Mouse (Mus musculus): ENCODE data around the gene Esrp2. TPM values are rescaled to one million over a fixed set of nuclear protein-coding genes. Genes with fewer than 3 reads are reported as not detected.

Gene Esrp2
- polyA plus RNA-seq, 1 experiment, result 0.02 TPM

DNA sequence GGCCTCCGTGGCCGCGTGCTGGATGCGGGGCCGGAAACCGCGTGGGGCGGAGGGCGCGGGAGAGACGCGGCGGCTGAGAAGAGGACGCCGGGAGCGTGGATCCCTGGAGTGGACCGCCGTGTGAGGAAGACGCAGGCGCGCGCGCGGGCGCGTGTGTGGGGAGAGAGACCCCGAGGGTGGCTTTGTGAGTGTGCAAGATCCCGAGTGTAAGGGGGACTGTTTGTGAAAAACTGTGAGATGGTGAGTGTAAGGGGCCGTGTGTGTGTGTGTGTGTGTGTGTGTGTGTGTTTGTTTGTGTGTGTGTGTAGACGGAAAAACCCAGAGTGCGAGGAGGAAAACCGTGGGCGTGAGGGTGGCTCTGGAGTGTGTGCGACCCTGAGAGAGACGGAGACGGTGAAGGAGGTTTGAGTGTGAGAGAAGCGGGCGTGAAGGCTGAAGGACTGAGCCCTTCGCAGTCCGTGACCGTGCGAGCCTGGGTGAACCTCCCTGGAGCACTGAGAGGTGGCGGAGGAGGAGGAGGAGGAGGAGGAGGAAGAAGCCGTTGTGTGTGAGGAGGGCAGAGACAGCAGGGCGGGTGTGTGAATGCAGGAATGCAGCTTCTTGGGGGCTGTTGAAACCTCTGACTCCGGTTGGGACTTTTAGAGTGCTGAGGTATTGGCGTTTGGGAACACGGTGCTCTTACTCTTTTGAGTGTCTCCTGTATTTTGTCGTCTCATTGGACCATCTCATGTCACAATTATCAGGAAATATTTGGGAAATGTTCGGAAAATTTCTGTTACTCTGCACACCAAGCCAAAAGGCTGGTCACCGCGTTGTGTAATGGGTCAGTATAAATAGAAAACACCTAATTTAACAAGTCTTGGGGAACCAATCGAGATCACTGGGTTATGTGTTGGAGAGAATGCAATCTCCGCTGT lies 32.5 kb upstream of the Esrp2 start:
- peaks cover 36% of the 10 kb centered on the region for H3K27me3 ChIP-seq (ENCODE audit: control insufficient read depth)
- H3K4me1 ChIP-seq (ENCODE audit: control insufficient read depth), result peaks cover 22% of the 10 kb centered on the region
- H3K4me3 ChIP-seq (replicated peaks), result peak overlapping the region; percentile 82
- TF ChIP-seq TAL1 (IDR thresholded peaks at IDR 0.05; ENCODE audit: low read length) (no peak), GATA1 (IDR thresholded peaks at IDR 0.05; ENCODE audit: low read length) (no peak)
- no peaks in the 10 kb centered on the region for H3K36me3 ChIP-seq (ENCODE audit: control insufficient read depth)
- no peaks in the 10 kb centered on the region for H3K9me3 ChIP-seq (ENCODE audit: control insufficient read depth, low read length)

GRCm38 (mm10) chr8:106168356-106169016 lies 31.7 kb upstream of the Esrp2 start, which contains the start of gene Slc7a6:
Gene Slc7a6 (plus strand): TSS chr8:106168857.
- TF ChIP-seq GATA1 (IDR thresholded peaks at IDR 0.05; ENCODE audit: low read length) (no peak), TAL1 (IDR thresholded peaks at IDR 0.05; ENCODE audit: low read length) (no peak)
- H3K27me3 ChIP-seq (ENCODE audit: control insufficient read depth), result peaks cover 36% of the 10 kb centered on the region

GRCm38 (mm10) chr8:106165460-106165859 lies 28.7 kb upstream of the Esrp2 start:
- TF ChIP-seq GATA1 (IDR thresholded peaks at IDR 0.05; ENCODE audit: low read length), result no peak
- TF ChIP-seq TAL1 (IDR thresholded peaks at IDR 0.05; ENCODE audit: low read length), result no peak
- H3K36me3 ChIP-seq (ENCODE audit: control insufficient read depth), result peaks cover 22% of the 10 kb centered on the region

More at GRCm38 (mm10) chr8:106168356-106169016, 31.7 kb upstream of the Esrp2 start, which contains the start of gene Slc7a6:
- no peaks in the 10 kb centered on the region for H3K9me3 ChIP-seq (ENCODE audit: control insufficient read depth, low read length)
- peaks cover 22% of the 10 kb centered on the region for H3K4me1 ChIP-seq (ENCODE audit: control insufficient read depth)
- H3K4me3 ChIP-seq (replicated peaks), result peak within 1 kb of the TSS; percentile 82
- H3K36me3 ChIP-seq (ENCODE audit: control insufficient read depth), result peaks cover 3% of the 10 kb centered on the region

DNA sequence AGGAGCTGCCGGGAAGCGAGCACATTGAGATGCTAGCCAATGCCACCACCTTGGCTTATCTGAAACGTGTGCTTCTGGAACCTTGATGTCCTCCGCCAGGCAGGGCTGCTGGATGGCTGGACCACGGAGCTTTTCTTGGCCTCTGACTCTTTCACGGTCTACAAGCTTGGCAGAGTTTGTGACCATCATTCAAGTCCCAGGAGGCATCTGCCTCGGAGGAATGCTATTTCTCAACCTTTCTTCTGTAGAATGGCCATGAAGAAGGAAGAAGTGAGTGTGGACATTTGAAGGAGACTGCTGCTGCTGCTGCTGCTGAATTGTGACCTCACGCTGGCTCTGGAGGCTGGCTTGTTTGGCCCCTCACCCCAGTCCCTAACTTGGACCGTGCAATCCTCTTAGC lies 26.5 kb upstream of the Esrp2 start:
- Histone ChIP-seq H3K4me1 (ENCODE audit: control insufficient read depth) (peaks cover 3% of the 10 kb centered on the region), H3K4me3 (replicated peaks) (no peak overlapping the region), H3K36me3 (ENCODE audit: control insufficient read depth) (peaks cover 22% of the 10 kb centered on the region), H3K9me3 (ENCODE audit: control insufficient read depth, low read length) (no peaks in the 10 kb centered on the region), H3K27me3 (ENCODE audit: control insufficient read depth) (peaks cover 17% of the 10 kb centered on the region)
- no peak for TF ChIP-seq TAL1 (IDR thresholded peaks at IDR 0.05; ENCODE audit: low read length)
- no peak for TF ChIP-seq GATA1 (IDR thresholded peaks at IDR 0.05; ENCODE audit: low read length)

More at GRCm38 (mm10) chr8:106165460-106165859, 28.7 kb upstream of the Esrp2 start:
- Histone ChIP-seq H3K27me3 (ENCODE audit: control insufficient read depth) (peaks cover 36% of the 10 kb centered on the region), H3K4me1 (ENCODE audit: control insufficient read depth) (peaks cover 22% of the 10 kb centered on the region), H3K4me3 (replicated peaks) (no peak overlapping the region), H3K9me3 (ENCODE audit: control insufficient read depth, low read length) (no peaks in the 10 kb centered on the region)

DNA sequence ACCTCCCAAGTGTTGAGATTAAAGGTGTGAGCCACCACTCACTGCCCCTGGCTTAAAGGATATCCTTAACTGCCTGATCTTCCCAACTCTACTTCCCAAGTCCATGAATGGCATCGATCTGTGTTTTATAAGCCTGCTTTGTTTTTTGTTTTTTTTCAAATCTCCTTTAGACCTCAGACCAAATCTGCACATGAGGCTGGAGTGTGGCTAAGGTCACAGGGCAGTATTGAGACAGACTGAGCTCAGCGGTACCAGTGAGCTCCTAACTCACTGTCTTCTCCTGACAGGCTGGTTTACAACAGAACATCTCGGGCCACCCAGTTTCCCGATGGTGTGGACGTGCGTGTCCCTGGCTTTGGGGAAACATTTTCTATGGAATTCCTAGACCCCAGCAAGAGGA lies 23.1 kb upstream of the Esrp2 start:
- no peak for TF ChIP-seq TAL1 (IDR thresholded peaks at IDR 0.05; ENCODE audit: low read length)
- no peak for TF ChIP-seq GATA1 (IDR thresholded peaks at IDR 0.05; ENCODE audit: low read length)
- no peaks in the 10 kb centered on the region for H3K9me3 ChIP-seq (ENCODE audit: control insufficient read depth, low read length)
- H3K4me1 ChIP-seq (ENCODE audit: control insufficient read depth), result peaks cover 2% of the 10 kb centered on the region; the same call in 1 of the 2 replicates
- peaks cover 24% of the 10 kb centered on the region for H3K36me3 ChIP-seq (ENCODE audit: control insufficient read depth)
- no peaks in the 10 kb centered on the region for H3K27me3 ChIP-seq (ENCODE audit: control insufficient read depth)
- no peak overlapping the region for H3K4me3 ChIP-seq (replicated peaks)

DNA sequence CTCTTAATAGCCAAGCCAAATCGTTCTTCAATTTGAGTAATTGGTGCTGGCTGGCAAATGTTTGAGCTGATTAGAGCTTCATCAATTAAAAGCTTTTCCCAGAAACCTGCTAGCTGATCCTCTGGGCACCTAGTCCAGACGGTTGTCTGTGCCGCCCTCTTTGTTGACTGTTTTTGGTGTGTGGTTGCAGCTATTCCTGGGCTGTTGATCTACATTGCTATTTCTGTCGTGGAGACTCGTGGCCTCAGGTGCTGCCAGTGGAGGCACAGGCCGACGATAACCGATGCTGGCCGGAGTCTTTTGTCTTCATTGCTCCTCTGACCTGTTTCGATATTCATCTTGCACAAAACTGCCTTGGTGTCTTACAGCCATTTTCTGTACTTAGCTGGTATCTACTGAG lies 21.6 kb upstream of the Esrp2 start:
- TF ChIP-seq GATA1 (IDR thresholded peaks at IDR 0.05; ENCODE audit: low read length) (no peak), TAL1 (IDR thresholded peaks at IDR 0.05; ENCODE audit: low read length) (no peak)
- peaks cover 7% of the 10 kb centered on the region for H3K4me1 ChIP-seq (ENCODE audit: control insufficient read depth)
- no peaks in the 10 kb centered on the region for H3K27me3 ChIP-seq (ENCODE audit: control insufficient read depth)
- peaks cover 21% of the 10 kb centered on the region for H3K36me3 ChIP-seq (ENCODE audit: control insufficient read depth)
- H3K9me3 ChIP-seq (ENCODE audit: control insufficient read depth, low read length), result no peaks in the 10 kb centered on the region
- H3K4me3 ChIP-seq (replicated peaks), result no peak overlapping the region

DNA sequence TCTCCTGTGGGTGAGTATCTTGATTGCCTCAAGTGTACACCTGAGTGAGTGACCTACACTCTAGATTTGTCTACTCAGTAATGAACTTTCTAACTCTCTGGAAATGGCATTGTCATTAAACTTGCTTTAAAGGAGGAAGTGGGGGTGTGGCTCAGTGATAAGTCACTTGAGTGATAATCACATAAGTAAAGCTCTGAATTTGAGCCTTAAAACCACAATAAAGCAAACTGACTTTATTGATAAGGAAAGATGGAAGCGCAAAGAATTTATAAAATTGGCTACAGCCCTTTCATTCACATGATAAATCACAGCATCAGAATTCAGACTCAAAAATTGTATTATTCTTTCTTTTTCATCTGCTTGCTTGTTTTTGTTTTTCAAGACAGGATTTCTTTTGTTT lies 20.6 kb upstream of the Esrp2 start:
- no peak for TF ChIP-seq TAL1 (IDR thresholded peaks at IDR 0.05; ENCODE audit: low read length)
- no peak for TF ChIP-seq GATA1 (IDR thresholded peaks at IDR 0.05; ENCODE audit: low read length)
- H3K4me3 ChIP-seq (replicated peaks), result no peak overlapping the region

DNA sequence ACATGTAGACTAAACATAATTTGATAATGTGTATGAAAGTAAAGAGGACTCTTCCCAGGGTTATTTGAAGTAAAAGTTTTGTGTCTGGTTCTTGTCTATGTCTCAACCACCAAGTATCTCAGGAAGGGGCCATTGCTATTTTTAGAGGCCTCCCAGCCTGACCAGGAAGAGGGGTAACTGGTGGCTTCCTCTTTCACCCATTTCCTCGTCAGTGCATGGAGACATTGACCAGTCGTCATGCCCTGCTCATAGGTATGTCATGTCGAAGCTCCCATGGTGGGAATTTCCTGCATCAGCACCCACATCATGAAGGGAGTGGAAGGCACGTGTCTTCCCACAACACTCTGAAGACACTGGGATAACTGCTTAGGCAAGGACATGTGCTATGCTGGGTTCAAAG lies 16.1 kb upstream of the Esrp2 start:
- Histone ChIP-seq H3K27me3 (ENCODE audit: control insufficient read depth) (no peaks in the 10 kb centered on the region), H3K4me1 (ENCODE audit: control insufficient read depth) (peaks cover 45% of the 10 kb centered on the region), H3K4me3 (replicated peaks) (no peak overlapping the region), H3K36me3 (ENCODE audit: control insufficient read depth) (peaks cover 2% of the 10 kb centered on the region; the same call in 1 of the 2 replicates), H3K9me3 (ENCODE audit: control insufficient read depth, low read length) (no peaks in the 10 kb centered on the region)
- no peak for TF ChIP-seq GATA1 (IDR thresholded peaks at IDR 0.05; ENCODE audit: low read length)
- no peak for TF ChIP-seq TAL1 (IDR thresholded peaks at IDR 0.05; ENCODE audit: low read length)

More for the DNA sequence above, 20.6 kb upstream of the Esrp2 start:
- peaks cover 12% of the 10 kb centered on the region for H3K36me3 ChIP-seq (ENCODE audit: control insufficient read depth)
- no peaks in the 10 kb centered on the region for H3K9me3 ChIP-seq (ENCODE audit: control insufficient read depth, low read length)
- H3K4me1 ChIP-seq (ENCODE audit: control insufficient read depth), result peaks cover 16% of the 10 kb centered on the region
- H3K27me3 ChIP-seq (ENCODE audit: control insufficient read depth), result no peaks in the 10 kb centered on the region

DNA sequence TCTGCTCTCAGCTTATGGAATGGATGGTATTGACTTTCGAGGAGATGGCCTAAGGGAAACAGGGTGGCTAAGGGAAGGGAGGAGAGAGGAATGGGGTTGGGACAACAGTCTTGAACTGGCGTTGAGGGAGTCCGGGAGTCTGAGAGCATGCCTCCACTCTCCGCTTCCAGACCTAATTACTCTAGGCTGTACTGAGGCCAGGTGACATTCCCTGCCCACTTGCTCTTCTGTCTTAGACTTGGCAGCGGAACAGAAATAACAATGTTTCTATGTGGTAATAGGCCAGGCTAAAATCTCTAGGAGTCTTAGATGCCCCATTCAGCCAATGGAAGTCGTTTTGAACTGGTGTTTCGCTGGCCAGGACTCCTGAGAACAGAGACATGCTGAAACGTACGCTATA lies 14.3 kb upstream of the Esrp2 start:
- Histone ChIP-seq H3K9me3 (ENCODE audit: control insufficient read depth, low read length) (no peaks in the 10 kb centered on the region), H3K27me3 (ENCODE audit: control insufficient read depth) (no peaks in the 10 kb centered on the region), H3K4me1 (ENCODE audit: control insufficient read depth) (peaks cover 43% of the 10 kb centered on the region), H3K4me3 (replicated peaks) (peak overlapping the region; percentile 75), H3K36me3 (ENCODE audit: control insufficient read depth) (peaks cover 2% of the 10 kb centered on the region; the same call in 1 of the 2 replicates)
- TF ChIP-seq GATA1 (IDR thresholded peaks at IDR 0.05; ENCODE audit: low read length), result no peak
- TF ChIP-seq TAL1 (IDR thresholded peaks at IDR 0.05; ENCODE audit: low read length), result no peak
